34 mouse cellular contexts compared by ENCODE assay signal in the genomic region with DNA sequence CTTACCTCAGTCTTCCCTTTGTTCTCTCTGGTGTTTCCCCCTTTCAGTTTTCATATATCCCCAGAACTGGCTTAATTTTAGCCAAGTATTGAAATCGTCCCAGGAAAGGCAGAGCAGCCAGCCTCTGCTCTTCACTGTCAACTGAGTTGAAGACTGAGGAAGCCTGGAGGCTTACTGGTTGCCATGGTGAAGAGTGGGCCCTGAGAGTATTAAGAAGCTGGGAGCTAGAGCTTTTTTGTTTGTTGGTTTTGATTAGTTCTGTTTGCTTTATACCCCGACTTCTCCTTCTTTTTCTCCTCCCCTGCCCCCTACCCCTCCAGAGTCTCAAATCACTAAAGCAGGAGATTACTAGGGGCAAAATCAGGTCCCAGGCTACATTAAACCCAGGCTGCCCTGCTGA. TPM values are rescaled to one million over a fixed set of nuclear protein-coding genes. Genes with fewer than 3 reads are reported as not detected.
DNase-seq lines count a peak whose midpoint lies in the region; ATAC-seq and TF ChIP-seq lines count a peak whose summit lies in the region.
"Had no signal": no experiment of that assay in that cellular context is flagged by ENCODE, and none has a peak within 500 bp of the region (broad histone marks: within the 10 kb centered on the region; RNA-seq: fewer than 3 reads in every experiment).

No protein-coding gene starts in this region.

- H3K27me3 ChIP-seq in hindbrain, embryonic 10.5 days (ENCODE audit: insufficient read depth, poor library complexity, severe bottlenecking): peaks cover 21% of the 10 kb centered on the region
- 0 out of 2 replicates have a peak, but pooled peaks cover 3% of the 10 kb centered on the region for H3K27me3 ChIP-seq in hindbrain, embryonic 12.5 days
- H3K27me3 ChIP-seq in midbrain, embryonic 11.5 days (ENCODE audit: control insufficient read depth, insufficient read depth, low read length): peaks cover 2% of the 10 kb centered on the region; the same call in 1 of the 2 replicates
- no peaks in the 10 kb centered on the region for H3K27me3 ChIP-seq in midbrain, postnatal 0 days (ENCODE audit: insufficient read depth, low read length)
- H3K27me3 ChIP-seq: heart, embryonic 12.5 days; liver, embryonic 12.5 days had no signal

- peaks cover 7% of the 10 kb centered on the region; the same call in 1 of the 2 replicates for H3K36me3 ChIP-seq in hindbrain, embryonic 10.5 days
- H3K36me3 ChIP-seq in hindbrain, embryonic 12.5 days: no peaks in the 10 kb centered on the region
- no peaks in the 10 kb centered on the region for H3K36me3 ChIP-seq in midbrain, embryonic 11.5 days (ENCODE audit: control insufficient read depth, insufficient read depth, low read length)
- H3K36me3 ChIP-seq in midbrain, postnatal 0 days (ENCODE audit: insufficient read depth, low read length): no peaks in the 10 kb centered on the region
- H3K36me3 ChIP-seq: embryonic facial prominence, embryonic 13.5 days; forebrain, embryonic 12.5 days; liver, embryonic 12.5 days had no signal

- no peak overlapping the region for H3K9ac ChIP-seq in hindbrain, embryonic 12.5 days
- no peak overlapping the region for H3K9ac ChIP-seq in midbrain, embryonic 11.5 days (ENCODE audit: low read length)
- no peak overlapping the region for H3K9ac ChIP-seq in midbrain, postnatal 0 days (replicated peaks; ENCODE audit: low read length, poor library complexity, severe bottlenecking)
- H3K9ac ChIP-seq: embryonic facial prominence, embryonic 13.5 days; forebrain, embryonic 12.5 days; heart, embryonic 12.5 days; liver, embryonic 12.5 days; liver, postnatal 0 days had no signal

- H3K4me2 ChIP-seq in hindbrain, embryonic 12.5 days (replicated peaks): no peak overlapping the region
- no peak overlapping the region for H3K4me2 ChIP-seq in midbrain, embryonic 11.5 days
- H3K4me2 ChIP-seq in midbrain, postnatal 0 days (ENCODE audit: low read depth, low read length, poor library complexity, severe bottlenecking): no peak overlapping the region
- H3K4me2 ChIP-seq: embryonic facial prominence, embryonic 13.5 days; forebrain, embryonic 12.5 days; heart, embryonic 12.5 days; liver, embryonic 12.5 days had no signal

- TF ChIP-seq CTCF in midbrain, postnatal 0 days (IDR thresholded peaks at IDR 0.05): no peak

- DNase-seq in hindbrain, embryonic 10.5 days (ENCODE audit: low spot score): peak; percentile 3
- peak; percentile 18 for DNase-seq in embryo, embryonic 10.5 days (ENCODE audit: low spot score)
- no peak for DNase-seq in midbrain, embryonic 11.5 days (ENCODE audit: low spot score, missing footprints)
- DNase-seq in midbrain, postnatal 0 days (ENCODE audit: low spot score): peak; percentile 2
- DNase-seq in heart, postnatal 25 days (ENCODE audit: low spot score): no peak
- no peak for DNase-seq in gastrocnemius, postnatal 10 days
- DNase-seq: adrenal gland, adult 8-10 months; B cell, adult 2 months; cerebellum, adult 11 months; cerebellum, adult 9-10 months; gastrocnemius, adult 2 months; heart, adult 2 months; kidney, adult 8-10 months; kidney, postnatal 4 days; left cerebral cortex, postnatal 4 days; liver, postnatal 0 days; lung, postnatal 36 days; right cerebral cortex, adult 18-20 months; spleen, adult 18-20 months; thymus, adult 18-20 months; thymus, postnatal 25 days had no signal

- no peaks in the 10 kb centered on the region for H3K9me3 ChIP-seq in hindbrain, embryonic 10.5 days
- H3K9me3 ChIP-seq in hindbrain, embryonic 12.5 days (replicated peaks): no peaks in the 10 kb centered on the region
- H3K9me3 ChIP-seq in midbrain, embryonic 11.5 days (ENCODE audit: control insufficient read depth, low read length): no peaks in the 10 kb centered on the region
- no peaks in the 10 kb centered on the region for H3K9me3 ChIP-seq in midbrain, postnatal 0 days (ENCODE audit: low read length)
- H3K9me3 ChIP-seq: embryonic facial prominence, embryonic 13.5 days; forebrain, embryonic 12.5 days; heart, embryonic 12.5 days; liver, embryonic 12.5 days had no signal

- H3K4me3 ChIP-seq in hindbrain, embryonic 10.5 days: no peak overlapping the region
- no peak overlapping the region for H3K4me3 ChIP-seq in hindbrain, embryonic 12.5 days
- H3K4me3 ChIP-seq in midbrain, embryonic 11.5 days (ENCODE audit: low read depth, low read length): no peak overlapping the region
- no peak overlapping the region for H3K4me3 ChIP-seq in midbrain, postnatal 0 days (ENCODE audit: low read depth, low read length)
- H3K4me3 ChIP-seq: embryonic facial prominence, embryonic 13.5 days; forebrain, embryonic 12.5 days; gastrocnemius, adult 2 months; heart, adult 2 months; heart, embryonic 12.5 days; liver, embryonic 12.5 days had no signal

- WGBS in hindbrain, embryonic 10.5 days: 20% methylated on average over 2 of the region's 2 CpGs
- 31% methylated on average over 2 of the region's 2 CpGs for WGBS in hindbrain, embryonic 12.5 days
- WGBS in midbrain, embryonic 11.5 days: 16% methylated on average over 2 of the region's 2 CpGs
- 36% methylated on average over 2 of the region's 2 CpGs for whole genome bisulfite sequencing in midbrain, postnatal 0 days

- H3K4me1 ChIP-seq in hindbrain, embryonic 10.5 days (replicated peaks): 0 out of 2 replicates have a peak, but pooled peaks cover 6% of the 10 kb centered on the region
- no peaks in the 10 kb centered on the region for H3K4me1 ChIP-seq in hindbrain, embryonic 12.5 days
- peaks cover 2% of the 10 kb centered on the region; the same call in 1 of the 2 replicates for H3K4me1 ChIP-seq in midbrain, embryonic 11.5 days (ENCODE audit: control insufficient read depth, insufficient read depth, low read length)
- H3K4me1 ChIP-seq in midbrain, postnatal 0 days (ENCODE audit: insufficient read depth, low read length): no peaks in the 10 kb centered on the region
- H3K4me1 ChIP-seq: embryonic facial prominence, embryonic 13.5 days; heart, embryonic 12.5 days; liver, embryonic 12.5 days had no signal

- no peak overlapping the region for H3K27ac ChIP-seq in hindbrain, embryonic 10.5 days
- no peak overlapping the region for H3K27ac ChIP-seq in hindbrain, embryonic 12.5 days
- H3K27ac ChIP-seq in midbrain, embryonic 11.5 days (ENCODE audit: low read depth, low read length): peak overlapping the region; percentile 40; the same call in 1 of the 2 replicates
- H3K27ac ChIP-seq in midbrain, postnatal 0 days (ENCODE audit: low read depth, low read length): no peak overlapping the region
- H3K27ac ChIP-seq: embryonic facial prominence, embryonic 13.5 days; forebrain, embryonic 12.5 days; gastrocnemius, adult 2 months; heart, adult 2 months; kidney, postnatal 0 days; liver, embryonic 12.5 days had no signal

- intact Hi-C loops in heart, postnatal 25 days (cut with DNase I): no loop called here

- no peak for ATAC-seq in hindbrain, embryonic 12.5 days (ENCODE audit: low FRiP score)
- ATAC-seq in midbrain, embryonic 11.5 days (ENCODE audit: low FRiP score): peak; percentile 85
- no peak for ATAC-seq in midbrain, postnatal 0 days (ENCODE audit: low FRiP score)
- ATAC-seq: intestine, embryonic 16.5 days; liver, embryonic 12.5 days; liver, postnatal 0 days had no signal

RNA-seq across cellular contexts. Expression of gene Glra4, which starts 17.3 kb away (rescaled TPM):
- polyA plus RNA-seq in hindbrain, embryonic 10.5 days (2016; fragmentation: Nextera tagmentation; extraction: Ambion mirVana): 0.14 TPM in 1 of 2 replicates, not detected in the other
- polyA plus RNA-seq in hindbrain, embryonic 12.5 days (2016; fragmentation: Nextera tagmentation; extraction: Ambion mirVana): 0.17 and 0.18 TPM in 2 replicates
- 0.10 TPM in 1 of 2 replicates, not detected in the other for polyA plus RNA-seq in midbrain, embryonic 11.5 days (2014; fragmentation: Nextera tagmentation; extraction: Ambion mirVana)
- 0.33 TPM in 1 of 2 replicates, not detected in the other for total RNA-seq in midbrain, postnatal 0 days (2014; rRNA removed)
- not detected in 2 replicates for polyA plus RNA-seq in midbrain, postnatal 0 days (2015; fragmentation: Nextera tagmentation; extraction: Ambion mirVana)
- total RNA-seq in heart, postnatal 25 days (2021): not detected
- total RNA-seq in gastrocnemius, postnatal 10 days (2021): not detected
- total RNA-seq: gastrocnemius, adult 2 months; gastrocnemius, postnatal 4 days; heart, adult 2 months; hematopoietic stem cell, adult 5-6 weeks; left cerebral cortex, postnatal 4 days; megakaryocyte, adult 5-6 weeks; monocyte, adult 5-6 weeks had no signal
- polyA plus RNA-seq: embryonic facial prominence, embryonic 13.5 days; forebrain, embryonic 12.5 days; heart, adult 2 months; heart, embryonic 12.5 days; heart, postnatal 0 days; intestine, embryonic 16.5 days; kidney, postnatal 0 days; liver, embryonic 12.5 days; liver, postnatal 0 days; stomach, embryonic 16.5 days had no signal

RNA-seq across cellular contexts. Expression of gene Plp1, which starts 25.2 kb away (rescaled TPM):
- polyA plus RNA-seq in hindbrain, embryonic 10.5 days (2016; fragmentation: Nextera tagmentation; extraction: Ambion mirVana): 12.8 and 23.7 TPM in 2 replicates
- polyA plus RNA-seq in hindbrain, embryonic 12.5 days (2016; fragmentation: Nextera tagmentation; extraction: Ambion mirVana): 12.2 and 15.9 TPM in 2 replicates
- polyA plus RNA-seq in midbrain, embryonic 11.5 days (2014; fragmentation: Nextera tagmentation; extraction: Ambion mirVana): 12.8 and 14.0 TPM in 2 replicates
- 17.7 and 23.3 TPM in 2 replicates for total RNA-seq in midbrain, postnatal 0 days (2014; rRNA removed)
- 10.2 and 13.5 TPM in 2 replicates for polyA plus RNA-seq in midbrain, postnatal 0 days (2015; fragmentation: Nextera tagmentation; extraction: Ambion mirVana)
- 1 to 10 TPM; 3.0 to 3.6 TPM for total RNA-seq in heart, postnatal 25 days (2021)
- total RNA-seq in gastrocnemius, postnatal 10 days (2021): 10 to 100 TPM; 15.0 to 17.0 TPM

RNA-seq across cellular contexts. Expression of gene Morf4l2, which starts 53.7 kb away (rescaled TPM):
- 514 and 571 TPM in 2 replicates for polyA plus RNA-seq in hindbrain, embryonic 10.5 days (2016; fragmentation: Nextera tagmentation; extraction: Ambion mirVana)
- 569 and 598 TPM in 2 replicates for polyA plus RNA-seq in hindbrain, embryonic 12.5 days (2016; fragmentation: Nextera tagmentation; extraction: Ambion mirVana)
- 669 and 699 TPM in 2 replicates for polyA plus RNA-seq in midbrain, embryonic 11.5 days (2014; fragmentation: Nextera tagmentation; extraction: Ambion mirVana)
- 355 and 449 TPM in 2 replicates for total RNA-seq in midbrain, postnatal 0 days (2014; rRNA removed)
- 603 and 621 TPM in 2 replicates for polyA plus RNA-seq in midbrain, postnatal 0 days (2015; fragmentation: Nextera tagmentation; extraction: Ambion mirVana)
- 100 to 1,000 TPM in 1 of 2 experiments, 10 to 100 TPM in 1; 89.8 to 107 TPM for total RNA-seq in heart, postnatal 25 days (2021)
- 100 to 1,000 TPM; 188 to 232 TPM for total RNA-seq in gastrocnemius, postnatal 10 days (2021)

Comparison
In these comparisons a context has a peak if more than half of its experiments do, and no peak if none do; other contexts are left out.
1. DNase-seq: peak in hindbrain, embryonic 10.5 days (single experiment), embryo, embryonic 10.5 days (single experiment) and midbrain, postnatal 0 days (single experiment); none in midbrain, embryonic 11.5 days (single experiment), heart, postnatal 25 days (single experiment) and gastrocnemius, postnatal 10 days (single experiment).